Mouse (Mus musculus): ENCODE measurements around the gene Mapk10.
A peak's percentile ranks its signal among the peaks of the same experiment; 100 is the strongest.

Mapk10 gene

DNA sequence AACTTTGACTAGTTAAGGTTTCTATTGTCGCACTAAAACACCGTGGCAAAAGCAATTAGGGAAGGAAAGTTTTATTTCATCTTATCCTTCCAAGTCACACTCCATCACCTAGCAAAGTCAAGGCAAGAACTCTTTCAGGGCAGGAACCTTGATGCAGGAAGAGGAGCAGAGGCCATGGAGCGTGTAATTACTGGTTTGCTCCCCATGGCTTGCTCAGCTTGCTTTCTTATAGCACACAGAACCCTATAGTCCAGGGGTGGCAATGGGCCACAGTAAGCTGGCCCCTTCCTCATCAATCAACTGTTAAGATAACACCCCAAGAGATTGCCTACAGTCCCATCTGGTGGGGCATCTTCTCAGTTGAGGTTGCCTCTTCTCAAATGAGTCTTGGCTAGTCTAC lies 173.4 kb downstream of the Mapk10 start:
- DNase-seq: no peak

DNA sequence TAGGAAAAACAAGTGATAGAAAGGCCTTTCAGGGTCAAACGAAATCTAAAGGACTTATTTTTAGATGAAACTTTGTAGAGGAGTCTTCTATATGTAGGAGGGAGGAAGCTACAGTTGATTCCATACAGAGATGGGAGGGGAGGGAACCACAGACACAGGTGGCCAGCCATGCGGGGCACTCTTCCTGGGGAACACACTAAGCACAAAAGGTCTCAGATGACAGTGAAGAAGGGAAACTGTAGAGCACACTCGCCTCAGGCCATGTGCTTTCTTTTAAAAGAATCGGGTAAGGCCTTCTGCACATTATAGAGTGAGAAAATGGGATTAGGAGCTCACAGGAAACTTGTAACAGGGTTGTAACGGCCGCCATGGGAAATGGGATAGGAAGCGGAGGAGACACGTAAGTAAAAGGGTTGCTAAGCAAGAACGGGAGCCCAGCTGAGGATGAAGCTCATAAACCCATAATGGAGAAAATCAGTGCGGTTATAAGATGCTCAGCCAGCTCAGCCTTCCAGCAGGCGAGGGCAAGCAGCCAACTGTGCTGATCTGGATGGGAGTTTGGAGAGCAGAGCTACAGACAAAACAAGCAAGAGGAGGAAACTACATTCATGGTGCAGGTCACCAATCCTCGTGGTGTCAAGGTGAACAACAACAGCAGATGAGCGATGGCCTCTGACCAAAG lies 182.1 kb downstream of the Mapk10 start:
- DNase-seq: peak; percentile 88 to 90

DNA sequence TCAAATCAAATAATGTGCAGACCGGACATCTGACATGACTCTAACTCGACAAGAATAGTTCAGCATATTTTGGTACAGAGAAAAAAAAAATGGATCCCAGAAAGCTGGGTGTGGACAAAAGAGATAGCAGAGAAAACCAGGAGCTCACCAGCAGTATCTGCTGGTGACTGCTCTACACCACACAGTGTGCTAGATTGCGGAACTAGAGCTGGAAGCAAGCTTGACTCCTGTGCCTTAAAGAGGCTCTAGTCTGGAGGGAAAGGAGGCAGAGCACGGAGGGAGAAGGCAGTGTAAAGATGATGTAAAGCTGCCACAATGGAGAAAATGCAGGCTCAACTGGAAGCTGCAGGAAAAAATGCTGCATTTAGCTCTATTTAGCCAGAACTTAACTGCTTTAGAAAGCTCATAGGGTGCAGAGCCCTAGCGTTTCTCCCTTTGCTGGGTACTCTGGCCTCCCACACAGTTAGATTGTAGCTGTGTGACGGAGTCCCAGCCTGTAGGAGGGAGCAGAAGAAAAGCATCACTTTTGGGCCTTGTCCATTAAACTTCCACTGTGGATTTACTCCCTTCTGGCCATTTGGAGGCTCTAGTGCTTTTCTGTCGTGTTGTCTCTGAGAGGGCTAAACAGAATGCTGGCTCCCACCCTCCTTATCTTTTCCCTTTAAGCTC lies 188.5 kb downstream of the Mapk10 start:
- DNase-seq: no peak

DNA sequence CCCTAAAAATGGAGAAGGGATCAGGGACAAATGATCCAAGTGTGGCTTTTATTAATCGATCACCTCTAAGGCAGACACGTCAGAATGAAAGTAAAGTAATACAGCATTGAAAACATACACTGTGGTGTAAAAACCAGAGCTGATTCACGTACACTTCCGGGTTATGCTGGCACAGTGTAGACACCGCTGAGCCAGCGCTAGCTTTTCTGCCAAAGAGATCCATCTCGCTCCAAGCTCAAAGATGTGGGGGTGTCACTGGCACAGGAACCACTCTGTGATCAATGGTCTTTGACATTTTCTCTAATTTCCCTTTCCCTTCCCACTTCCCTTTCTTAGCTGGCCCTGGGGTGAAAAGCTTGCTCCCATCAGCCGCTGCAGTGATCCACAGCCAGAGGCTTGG lies 189.7 kb downstream of the Mapk10 start:
- peak; percentile 56 to 66 for DNase-seq

DNA sequence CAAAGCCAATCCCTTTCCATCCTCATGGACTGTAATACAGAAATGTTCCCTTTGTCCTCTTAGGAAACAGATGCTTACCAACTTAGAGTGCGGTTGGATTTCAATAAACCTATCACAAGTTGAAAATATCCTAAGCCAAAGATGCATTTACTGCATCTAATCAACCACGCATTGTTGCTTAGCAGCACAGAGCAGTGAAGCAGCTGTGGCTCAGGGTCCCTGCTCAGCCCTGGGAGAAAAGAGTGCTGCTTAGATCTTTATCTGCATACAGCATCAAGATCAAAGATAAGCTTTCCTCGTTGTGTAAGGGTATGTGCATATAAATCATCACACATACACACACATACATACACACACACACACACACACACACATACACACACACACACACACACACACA lies 190.2 kb downstream of the Mapk10 start:
- DNase-seq: no peak

DNA sequence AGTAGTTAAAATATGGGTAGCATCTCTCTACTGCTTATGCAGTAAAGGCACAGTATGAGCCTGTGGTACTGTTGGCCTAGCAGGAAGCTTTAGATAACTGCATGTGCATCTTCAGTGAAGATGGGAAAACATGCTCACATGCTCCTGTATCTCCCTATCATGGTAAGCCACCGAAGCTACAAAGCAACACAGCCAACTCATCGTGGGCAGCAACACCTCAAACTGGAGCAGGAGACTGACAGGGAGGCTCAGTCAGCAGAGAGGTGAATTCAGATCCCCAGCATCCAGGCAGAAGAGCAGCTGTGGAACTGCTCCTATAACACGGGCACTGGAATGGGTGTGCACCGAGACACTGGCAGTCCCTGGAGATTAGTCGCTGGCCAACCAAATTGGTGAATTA lies 191.0 kb downstream of the Mapk10 start:
- DNase-seq: no peak

DNA sequence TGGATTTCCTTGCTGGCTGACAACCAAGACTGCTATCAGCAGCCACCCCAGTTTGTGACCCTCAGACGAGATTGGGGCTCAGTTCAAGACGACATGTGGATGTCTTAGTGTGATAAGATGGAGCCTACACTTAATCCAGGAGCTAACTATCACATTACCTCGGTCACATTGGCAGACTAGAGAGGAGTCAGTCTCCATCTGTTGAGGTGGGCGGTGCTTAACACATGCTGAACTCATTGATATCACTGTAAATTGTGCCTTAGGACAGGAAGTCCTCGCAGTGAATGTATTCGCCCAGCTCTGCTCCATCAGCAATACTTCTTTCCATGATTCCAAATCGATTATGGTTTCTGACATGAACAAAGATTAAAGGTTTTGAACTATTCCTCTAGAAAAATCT lies 193.5 kb downstream of the Mapk10 start:
- no peak for DNase-seq

DNA sequence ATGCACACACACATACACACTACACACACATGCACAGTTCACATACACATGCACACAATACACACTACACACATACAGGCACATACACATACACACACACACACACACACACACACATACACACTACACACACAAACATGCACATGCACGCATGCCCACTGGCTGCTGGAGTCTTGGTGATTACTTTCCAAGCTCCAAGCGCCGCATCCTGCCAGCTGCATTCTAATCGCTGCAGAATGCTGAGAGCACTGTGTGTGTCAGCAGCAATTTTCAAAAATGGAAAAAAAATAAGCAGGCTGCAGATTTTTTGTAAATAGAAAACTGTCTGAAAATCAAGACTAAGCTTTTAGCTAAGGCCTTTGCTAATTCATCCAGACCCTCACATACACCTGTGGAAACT lies 196.8 kb downstream of the Mapk10 start:
- no peak for DNase-seq

DNA sequence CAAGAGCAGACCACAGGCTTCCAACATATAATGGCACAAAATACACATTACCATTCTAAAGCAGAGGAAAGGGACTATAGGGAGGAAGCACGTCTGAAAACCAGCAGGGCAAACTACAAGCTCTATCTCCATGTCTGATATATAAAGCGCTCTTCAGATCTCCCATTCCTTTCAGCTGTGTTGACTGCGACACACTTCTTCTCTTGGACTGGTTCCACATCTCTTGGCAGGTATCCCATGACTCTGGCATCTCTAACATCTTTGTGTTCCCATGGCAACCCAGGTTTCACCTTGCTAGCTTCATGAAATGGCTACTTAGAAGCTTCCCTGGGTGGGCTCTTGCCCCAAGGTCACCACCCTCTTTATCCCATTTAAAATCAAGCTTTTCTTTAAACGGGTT lies 202.2 kb downstream of the Mapk10 start:
- DNase-seq: peak; percentile 94

DNA sequence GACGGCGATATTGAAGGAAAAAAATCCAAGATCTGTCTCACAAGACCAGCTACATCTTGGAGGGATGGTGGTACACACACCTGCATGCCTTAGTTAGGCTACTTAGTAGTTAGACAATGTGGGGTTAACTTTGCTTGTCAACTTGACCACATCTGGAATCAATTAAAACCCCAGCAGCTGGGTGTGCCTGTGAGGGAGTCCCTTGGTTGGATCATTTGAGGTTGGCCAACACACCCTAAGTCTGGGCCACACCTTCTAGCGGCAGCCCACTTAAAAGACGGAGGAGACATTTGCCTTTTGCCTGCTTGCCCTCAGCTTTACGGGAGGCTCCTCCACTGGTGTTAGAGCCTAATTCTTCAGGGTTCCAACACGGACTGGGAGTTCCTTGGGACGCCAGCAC lies 209.0 kb downstream of the Mapk10 start:
- no peak for DNase-seq

DNA sequence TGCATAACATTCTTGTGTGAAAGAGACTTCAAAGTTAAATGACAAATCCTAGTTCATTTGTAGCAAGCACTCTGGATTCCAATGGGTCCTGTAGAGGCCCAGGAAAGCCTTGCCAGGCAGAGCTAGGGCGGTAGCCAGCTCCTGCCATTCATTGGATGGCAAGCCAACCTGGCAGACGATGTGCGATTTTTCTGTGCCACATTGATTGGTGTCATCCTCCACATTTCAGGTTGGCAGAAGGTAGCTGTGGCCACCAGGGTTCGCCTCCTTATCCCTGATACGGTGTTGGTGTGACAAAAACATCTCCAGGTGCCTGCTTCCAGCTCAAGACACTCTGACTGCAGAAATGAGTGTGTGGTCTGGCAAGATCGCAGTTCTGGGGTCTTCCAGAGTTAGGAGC lies 210.6 kb downstream of the Mapk10 start:
- peak; percentile 82 to 89 for DNase-seq

DNA sequence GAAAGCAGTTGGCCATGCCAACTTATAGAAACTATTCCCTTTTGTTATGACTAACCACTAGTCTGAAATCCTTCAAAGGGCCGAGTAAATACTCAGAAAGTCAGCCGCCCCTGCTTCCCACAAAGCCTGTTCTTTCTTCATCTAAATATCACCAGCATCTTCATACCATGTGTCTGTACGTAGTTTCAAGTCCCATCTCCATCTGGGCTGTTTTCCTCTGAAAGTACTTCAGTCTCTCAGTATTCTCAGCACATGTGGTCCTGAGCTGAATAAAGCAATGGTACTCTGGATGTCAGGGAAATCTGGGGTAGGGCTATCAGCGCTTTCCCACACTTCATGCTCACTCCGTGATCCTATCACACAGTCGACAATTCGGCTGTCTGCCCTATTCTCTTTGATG lies 212.6 kb downstream of the Mapk10 start:
- DNase-seq: no peak

DNA sequence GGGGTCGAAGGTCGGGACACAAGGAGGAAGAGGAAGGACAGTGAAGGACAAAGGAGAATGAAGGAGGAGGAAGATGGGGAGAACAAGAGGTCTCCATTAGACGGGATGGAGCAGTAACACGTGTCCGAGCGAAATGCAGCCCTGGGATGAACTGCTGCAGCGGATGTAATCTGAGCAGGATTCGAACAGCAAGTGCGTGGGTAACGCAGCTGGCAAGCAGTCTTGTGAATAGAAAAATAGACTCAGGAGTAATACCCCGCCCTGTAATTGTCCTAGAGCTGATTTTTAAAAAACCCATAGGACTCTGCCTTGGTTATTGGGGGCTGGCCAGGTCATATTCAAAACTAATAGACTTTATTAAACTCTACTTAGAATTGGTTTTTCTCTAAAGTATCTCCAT lies 213.2 kb downstream of the Mapk10 start:
- DNase-seq: no peak

DNA sequence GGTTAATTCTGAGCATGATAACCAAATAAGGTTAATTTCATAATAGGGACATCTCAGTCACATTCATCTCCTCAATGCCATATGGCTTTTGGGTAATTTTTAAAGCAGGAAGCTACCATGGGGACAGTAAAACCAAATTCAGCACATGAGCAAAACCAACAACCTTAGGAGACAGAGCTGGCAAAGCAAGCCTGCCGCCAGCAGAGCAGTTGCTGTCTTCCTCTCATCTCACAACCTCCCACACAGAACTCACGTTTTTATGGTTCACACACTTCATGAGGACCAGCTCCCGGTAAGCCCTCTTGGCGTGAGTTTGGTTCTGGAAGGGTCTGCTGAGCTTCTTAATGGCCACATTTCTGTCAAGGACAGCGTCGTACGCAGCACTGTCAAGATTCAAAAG lies 214.8 kb downstream of the Mapk10 start:
- no peak for DNase-seq

DNA sequence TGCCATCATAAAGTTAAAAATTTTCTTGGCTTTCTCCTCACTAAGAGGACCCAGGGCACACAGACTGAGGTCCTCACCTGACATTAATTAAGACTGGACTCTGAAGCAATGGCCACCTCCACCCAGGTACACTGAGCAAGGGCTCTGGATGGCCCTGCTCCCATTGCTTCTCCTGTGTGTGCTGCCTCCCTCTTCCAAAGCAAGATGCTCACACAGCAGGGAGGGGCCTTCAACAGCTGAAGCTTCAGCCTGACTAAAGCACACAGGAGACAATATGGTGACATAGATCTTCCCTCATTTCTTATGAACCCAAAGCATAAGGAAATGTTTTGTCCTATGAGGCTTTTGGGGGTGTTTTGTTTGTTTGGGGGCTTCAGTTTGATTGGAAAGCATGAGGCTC lies 215.2 kb downstream of the Mapk10 start:
- peak; percentile 67 to 68 for DNase-seq

DNA sequence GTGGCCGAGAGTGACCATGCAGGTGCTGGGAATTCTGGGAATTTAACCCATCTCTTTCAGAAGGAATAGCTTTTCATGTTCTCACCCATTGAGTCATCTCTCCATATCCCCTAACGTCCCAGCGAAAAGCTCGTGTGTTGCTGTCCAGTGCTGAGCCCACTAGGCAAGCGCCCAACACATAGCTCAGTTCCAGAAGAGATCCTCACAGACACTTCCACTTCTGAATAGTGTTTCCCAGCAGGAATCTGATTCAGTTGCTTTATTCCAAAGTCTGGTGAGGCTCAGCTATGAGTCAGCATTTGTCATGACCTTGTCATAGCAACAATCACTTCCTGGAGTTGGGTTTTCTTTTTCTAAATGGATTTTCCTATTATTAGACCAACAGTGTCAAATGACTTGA lies 217.2 kb downstream of the Mapk10 start:
- DNase-seq: no peak

DNA sequence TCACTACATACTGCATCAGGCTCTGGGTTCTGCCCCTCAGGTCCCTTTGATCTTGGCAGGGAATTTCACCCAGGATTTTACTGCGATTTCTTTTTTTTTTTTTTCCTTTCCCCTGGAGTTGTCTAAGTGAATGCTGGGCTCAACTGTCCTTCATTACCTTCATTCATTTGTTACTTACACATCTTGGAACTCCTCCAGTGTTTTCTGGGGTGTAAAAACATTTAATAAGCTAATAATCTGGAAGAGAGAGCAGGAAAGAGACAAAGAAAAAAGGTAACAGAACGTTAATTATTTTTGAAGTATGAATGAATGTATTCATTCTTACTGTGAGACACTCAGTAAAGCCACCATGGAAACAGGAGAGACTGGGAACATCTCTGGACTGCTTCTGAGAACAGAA lies 219.4 kb downstream of the Mapk10 start:
- no peak for DNase-seq

DNA sequence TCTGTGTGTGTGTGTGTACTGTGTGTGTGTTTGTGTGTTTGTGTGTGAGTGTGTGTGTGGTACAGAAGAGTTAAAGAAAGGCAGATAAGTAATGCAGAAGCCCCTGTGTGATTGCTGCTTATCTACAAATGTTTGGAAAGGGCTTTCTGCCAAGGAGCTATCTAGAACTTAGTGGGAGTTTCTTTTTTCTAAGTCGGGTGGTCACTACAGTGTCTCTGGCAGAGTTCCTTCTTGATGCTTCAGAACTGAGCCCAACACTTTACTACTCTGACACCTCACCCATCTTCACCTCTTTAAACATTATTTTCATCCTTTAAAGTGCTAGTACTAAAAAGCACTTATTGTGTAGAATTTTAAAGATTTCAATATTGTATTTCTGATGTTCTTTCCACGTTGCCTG lies 232.8 kb downstream of the Mapk10 start:
- no peak for DNase-seq

DNA sequence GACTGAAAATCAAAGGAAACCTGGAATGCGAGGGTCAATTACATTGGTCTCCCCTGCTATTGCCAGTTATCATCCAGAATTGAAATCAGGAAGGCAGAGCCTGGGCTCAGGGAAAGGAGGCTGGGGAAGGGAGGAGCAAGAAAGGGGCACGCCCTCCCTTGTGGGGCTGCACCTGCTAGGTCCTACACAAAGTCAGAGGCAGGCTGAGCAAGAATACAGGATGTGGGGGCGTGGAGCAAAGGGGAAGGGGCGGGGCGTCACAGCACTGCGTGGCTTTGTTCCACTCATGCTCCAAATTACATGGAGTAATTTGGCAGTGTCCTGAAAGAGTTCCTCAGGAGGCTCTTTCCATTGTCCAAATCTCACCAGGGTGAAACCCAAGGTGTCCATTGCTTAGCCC lies 234.0 kb downstream of the Mapk10 start:
- DNase-seq: no peak

DNA sequence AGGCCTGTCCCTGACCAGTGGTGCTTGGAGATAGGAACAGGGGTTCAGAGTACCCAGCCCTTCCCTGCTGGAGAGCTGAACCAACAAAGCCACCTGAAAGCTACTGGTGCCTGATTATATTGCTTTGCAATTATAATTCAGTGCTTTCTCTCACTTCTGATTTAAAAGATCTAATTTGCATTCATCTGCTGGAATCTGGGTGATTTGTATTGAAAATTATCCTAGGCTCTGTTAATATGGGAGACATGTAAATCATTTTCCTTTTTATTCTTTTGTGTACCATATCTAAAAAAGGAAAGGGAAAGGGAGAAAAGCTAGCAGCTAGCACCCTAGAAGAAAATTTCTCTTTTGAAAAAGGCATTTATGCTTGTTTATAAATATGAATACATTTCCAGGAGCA lies 234.6 kb downstream of the Mapk10 start:
- DNase-seq: no peak

DNA sequence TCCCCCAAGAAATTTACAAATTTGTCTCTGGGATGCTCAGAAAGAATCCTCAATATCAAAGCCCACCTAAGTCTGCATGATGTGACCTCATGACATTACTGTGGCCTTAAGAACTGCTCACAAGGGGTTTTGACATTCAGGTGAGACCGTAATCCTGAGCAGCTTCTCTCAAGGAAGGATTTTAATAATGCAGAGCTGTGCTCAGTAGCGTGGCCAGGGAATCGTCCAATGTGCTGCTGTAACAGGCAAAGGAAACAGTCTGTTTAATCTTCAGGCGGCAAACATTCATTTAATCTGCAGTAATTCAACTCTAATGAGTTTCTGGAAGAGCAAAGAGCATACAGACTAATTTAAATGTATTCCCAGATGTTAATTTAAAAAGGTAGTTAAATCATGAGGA lies 236.7 kb downstream of the Mapk10 start:
- no peak for DNase-seq

DNA sequence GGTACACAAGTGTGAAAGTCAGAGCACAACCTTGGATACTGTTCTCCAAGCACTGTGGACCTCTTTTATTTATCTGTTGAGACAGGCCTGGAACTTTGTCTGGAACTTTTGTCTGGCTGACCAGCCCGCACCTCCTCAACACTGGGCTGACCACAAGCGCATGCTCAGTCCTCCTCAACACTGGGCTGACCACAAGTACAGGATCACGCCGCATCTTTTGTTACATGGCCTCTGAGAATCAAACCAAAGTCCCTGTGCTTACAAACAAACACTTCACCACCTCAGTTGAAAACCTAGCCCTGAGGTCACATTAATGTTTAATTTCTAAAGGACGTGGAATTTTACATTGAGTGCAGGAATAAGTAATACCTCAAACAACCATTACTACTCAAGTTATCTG lies 246.7 kb downstream of the Mapk10 start:
- DNase-seq: no peak

DNA sequence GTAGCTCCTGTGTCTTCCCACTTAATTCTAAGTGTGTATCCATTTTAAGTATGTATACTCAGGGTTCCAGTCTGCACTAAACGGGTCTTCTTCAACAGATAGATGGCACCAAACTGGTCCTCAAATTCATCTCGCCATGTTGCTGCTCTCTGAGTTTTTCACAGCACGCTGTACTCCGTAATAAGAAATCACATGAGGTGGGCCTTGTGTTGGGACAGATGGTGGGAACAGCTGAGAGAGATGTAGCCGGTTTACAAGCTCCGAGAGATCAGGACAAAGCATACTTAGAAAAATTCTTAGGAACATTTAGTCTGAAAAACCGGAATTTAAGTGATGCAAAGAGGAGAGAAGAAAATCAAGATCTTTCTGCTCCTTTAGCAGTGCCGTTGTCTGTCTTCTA lies 257.7 kb downstream of the Mapk10 start:
- no peak for DNase-seq

DNA sequence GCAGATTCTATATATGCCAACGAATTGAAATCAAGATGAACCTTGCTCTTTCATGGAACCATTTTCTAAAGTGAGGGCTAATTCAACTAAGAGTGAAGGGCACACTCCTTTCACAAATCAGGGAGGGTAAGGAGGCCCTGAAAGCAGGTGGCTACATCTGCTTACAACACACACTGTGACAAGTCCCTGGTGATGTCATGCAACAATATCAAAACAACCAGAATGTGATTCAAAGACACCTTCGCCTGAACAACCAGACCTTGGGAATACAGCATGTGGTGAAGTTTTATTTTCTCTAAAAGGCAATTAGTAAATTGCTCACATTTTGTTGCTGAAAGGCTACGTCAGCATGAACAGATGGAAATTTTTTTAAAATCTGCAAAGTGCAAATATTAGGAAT lies 258.2 kb downstream of the Mapk10 start:
- DNase-seq: no peak

DNA sequence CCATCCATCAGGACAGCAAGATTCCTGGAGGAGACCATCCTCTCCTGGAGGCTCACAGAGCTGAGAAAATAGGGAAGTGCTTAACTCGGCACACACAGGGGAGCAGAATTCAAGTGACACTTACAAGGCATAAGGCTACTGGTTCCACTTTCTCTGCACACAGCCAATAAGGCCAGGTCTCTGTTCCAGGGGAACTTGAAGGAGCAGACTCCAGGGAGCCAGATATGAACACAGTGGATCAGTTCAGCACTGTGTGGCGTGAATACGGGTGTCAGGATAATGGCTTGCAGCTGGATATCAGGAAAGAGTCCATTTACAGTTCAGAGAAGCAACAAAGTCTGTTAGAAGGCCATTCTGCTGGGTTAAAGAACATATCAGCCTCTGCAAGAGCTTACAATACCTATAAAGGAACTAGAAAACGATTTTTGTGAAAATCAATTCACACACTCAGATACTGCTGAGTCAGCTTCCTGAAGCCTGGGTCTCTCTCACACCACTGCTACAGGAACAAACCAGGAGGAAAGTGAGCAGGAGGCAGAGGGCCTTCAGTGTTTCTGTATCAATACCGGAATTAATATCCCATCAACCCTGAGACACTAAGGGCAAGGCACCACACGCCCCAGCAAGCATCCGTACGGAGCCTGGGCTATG lies 263.9 kb downstream of the Mapk10 start:
- no peak for DNase-seq
